Mouse (Mus musculus): Measurements from ENCODE around the gene Polrmt. TPM values are rescaled to one million over a fixed set of nuclear protein-coding genes. Genes with fewer than 3 reads are reported as not detected.
A peak's percentile ranks its signal among the peaks of the same experiment; 100 is the strongest.

Polrmt gene
- polyA plus RNA-seq, 1 experiment from 2014 or later, result 48.3 TPM

- WGBS, result under 1% methylated on average over 36 of the region's 36 CpGs
- no peaks in the 10 kb centered on the region for H3K27me3 ChIP-seq (replicated peaks)
- peak; percentile 86 for ATAC-seq (replicated peaks)
Measured at GRCm38 (mm10) chr10:79754856-79755516, 8.6 kb upstream of the Polrmt start, which contains the start of gene Fgf22. Gene Fgf22 (plus strand): TSS chr10:79755076.

GRCm38 (mm10) chr10:79748496-79748895 lies 2.1 kb upstream of the Polrmt start:
- H3K27me3 ChIP-seq (replicated peaks), result no peaks in the 10 kb centered on the region
- 75% methylated on average over 6 of the region's 6 CpGs for WGBS
- H3K36me3 ChIP-seq (replicated peaks), result no peaks in the 10 kb centered on the region; the same call in 1 of the 2 replicates
- no peak for ATAC-seq (replicated peaks)
- no peaks in the 10 kb centered on the region for H3K9me3 ChIP-seq
- no peak overlapping the region for H3K4me3 ChIP-seq
- no peak overlapping the region for H3K4me2 ChIP-seq
- no peak overlapping the region for H3K9ac ChIP-seq
- H3K27ac ChIP-seq, result no peak overlapping the region
- H3K4me1 ChIP-seq, result peaks cover 17% of the 10 kb centered on the region

More at GRCm38 (mm10) chr10:79754856-79755516, 8.6 kb upstream of the Polrmt start, which contains the start of gene Fgf22:
- H3K9me3 ChIP-seq, result no peaks in the 10 kb centered on the region
- H3K36me3 ChIP-seq (replicated peaks), result peaks cover 33% of the 10 kb centered on the region
- H3K4me1 ChIP-seq, result peaks cover 8% of the 10 kb centered on the region
- H3K4me3 ChIP-seq, result peak within 1 kb of the TSS; percentile 45
- peak within 1 kb of the TSS; percentile 43 for H3K9ac ChIP-seq
- peak within 1 kb of the TSS; percentile 85 for H3K4me2 ChIP-seq
- no peak within 1 kb of the TSS for H3K27ac ChIP-seq

GRCm38 (mm10) chr10:79746774-79747151 lies 382 bp upstream of the Polrmt start:
- H3K27ac ChIP-seq, result 0 out of 2 replicates have a peak overlapping the region, but pooled peaks have one; percentile 45
- peak; percentile 70 for ATAC-seq (replicated peaks)
- H3K4me3 ChIP-seq, result 0 out of 2 replicates have a peak overlapping the region, but pooled peaks have one; percentile 9
- no peaks in the 10 kb centered on the region for H3K9me3 ChIP-seq
- H3K4me1 ChIP-seq, result peaks cover 17% of the 10 kb centered on the region
- H3K27me3 ChIP-seq (replicated peaks), result no peaks in the 10 kb centered on the region
- 21% methylated on average over 6 of the region's 6 CpGs for WGBS
- peaks cover 14% of the 10 kb centered on the region for H3K36me3 ChIP-seq (replicated peaks)
- H3K4me2 ChIP-seq, result peak overlapping the region; percentile 83
- 0 out of 2 replicates have a peak overlapping the region, but pooled peaks have one; percentile 9 for H3K9ac ChIP-seq

- ATAC-seq (replicated peaks), result no peak
Measured at GRCm38 (mm10) chr10:79745411-79745810, 970 bp downstream of the Polrmt start.

GRCm38 (mm10) chr10:79743650-79744365 lies 2.6 kb downstream of the Polrmt start:
- H3K4me1 ChIP-seq, result peaks cover 17% of the 10 kb centered on the region
- H3K4me3 ChIP-seq, result no peak overlapping the region
- peaks cover 43% of the 10 kb centered on the region for H3K36me3 ChIP-seq (replicated peaks)
- H3K4me2 ChIP-seq, result no peak overlapping the region
- no peaks in the 10 kb centered on the region for H3K27me3 ChIP-seq (replicated peaks)
- peaks cover 12% of the 10 kb centered on the region for H3K9me3 ChIP-seq
- H3K27ac ChIP-seq, result no peak overlapping the region
- WGBS, result 94% methylated on average over 15 of the region's 15 CpGs
- no peak for ATAC-seq (replicated peaks)
- H3K9ac ChIP-seq, result no peak overlapping the region

More at GRCm38 (mm10) chr10:79745411-79745810, 970 bp downstream of the Polrmt start:
- 0 out of 2 replicates have a peak overlapping the region, but pooled peaks have one; percentile 64 for H3K9ac ChIP-seq
- peak overlapping the region; percentile 67 for H3K4me3 ChIP-seq
- H3K4me2 ChIP-seq, result peak overlapping the region; percentile 83
- H3K27me3 ChIP-seq (replicated peaks), result no peaks in the 10 kb centered on the region
- WGBS, result 94% methylated on average over 3 of the region's 3 CpGs
- H3K27ac ChIP-seq, result no peak overlapping the region
- H3K4me1 ChIP-seq, result peaks cover 17% of the 10 kb centered on the region
- peaks cover 27% of the 10 kb centered on the region for H3K36me3 ChIP-seq (replicated peaks)
- no peaks in the 10 kb centered on the region for H3K9me3 ChIP-seq

GRCm38 (mm10) chr10:79743161-79743560 lies 3.2 kb downstream of the Polrmt start:
- 88% methylated on average over 11 of the region's 11 CpGs for WGBS
- Histone ChIP-seq H3K4me1 (peaks cover 17% of the 10 kb centered on the region), H3K9me3 (peaks cover 17% of the 10 kb centered on the region), H3K36me3 (replicated peaks) (peaks cover 50% of the 10 kb centered on the region), H3K27me3 (replicated peaks) (no peaks in the 10 kb centered on the region), H3K9ac (no peak overlapping the region), H3K4me3 (no peak overlapping the region), H3K27ac (no peak overlapping the region), H3K4me2 (no peak overlapping the region)
- no peak for ATAC-seq (replicated peaks)

- no peak for ATAC-seq (replicated peaks)
- H3K36me3 ChIP-seq (replicated peaks), result peaks cover 73% of the 10 kb centered on the region
- H3K27ac ChIP-seq, result no peak overlapping the region
- peaks cover 23% of the 10 kb centered on the region for H3K9me3 ChIP-seq
- H3K4me2 ChIP-seq, result no peak overlapping the region
- peaks cover under 1% of the 10 kb centered on the region; the same call in 1 of the 2 replicates for H3K27me3 ChIP-seq (replicated peaks)
- WGBS, result 60% methylated on average over 11 of the region's 11 CpGs
- H3K4me3 ChIP-seq, result no peak overlapping the region
- no peak overlapping the region for H3K9ac ChIP-seq
- peaks cover 8% of the 10 kb centered on the region for H3K4me1 ChIP-seq
Measured at GRCm38 (mm10) chr10:79740863-79741262, 5.5 kb downstream of the Polrmt start.

- peaks cover 23% of the 10 kb centered on the region for H3K9me3 ChIP-seq
- no peak for ATAC-seq (replicated peaks)
- H3K36me3 ChIP-seq (replicated peaks), result peaks cover 88% of the 10 kb centered on the region
- no peak overlapping the region for H3K4me2 ChIP-seq
- peaks cover 6% of the 10 kb centered on the region; the same call in 1 of the 2 replicates for H3K27me3 ChIP-seq (replicated peaks)
- H3K4me3 ChIP-seq, result no peak overlapping the region
- no peaks in the 10 kb centered on the region for H3K4me1 ChIP-seq
- 96% methylated on average over 28 of the region's 28 CpGs for WGBS
- H3K27ac ChIP-seq, result no peak overlapping the region
- no peak overlapping the region for H3K9ac ChIP-seq
Measured at GRCm38 (mm10) chr10:79739234-79739633, 7.1 kb downstream of the Polrmt start.

GRCm38 (mm10) chr10:79738259-79738658 lies 8.1 kb downstream of the Polrmt start:
- 85% methylated on average over 10 of the region's 10 CpGs for WGBS
- ATAC-seq (replicated peaks), result no peak
- Histone ChIP-seq H3K4me2 (no peak overlapping the region), H3K4me1 (no peaks in the 10 kb centered on the region), H3K9me3 (peaks cover 23% of the 10 kb centered on the region), H3K9ac (no peak overlapping the region), H3K27me3 (replicated peaks) (peaks cover 6% of the 10 kb centered on the region; the same call in 1 of the 2 replicates), H3K36me3 (replicated peaks) (peaks cover 94% of the 10 kb centered on the region), H3K4me3 (no peak overlapping the region), H3K27ac (no peak overlapping the region)

- Histone ChIP-seq H3K9me3 (peaks cover 23% of the 10 kb centered on the region), H3K4me1 (no peaks in the 10 kb centered on the region), H3K27me3 (replicated peaks) (peaks cover 6% of the 10 kb centered on the region; the same call in 1 of the 2 replicates), H3K9ac (no peak overlapping the region), H3K4me3 (no peak overlapping the region), H3K36me3 (replicated peaks) (peaks cover 83% of the 10 kb centered on the region), H3K27ac (no peak overlapping the region), H3K4me2 (no peak overlapping the region)
- no peak for ATAC-seq (replicated peaks)
- WGBS, result 89% methylated on average over 14 of the region's 14 CpGs
Measured at GRCm38 (mm10) chr10:79736706-79737105, 9.7 kb downstream of the Polrmt start.

GRCm38 (mm10) chr10:79735361-79735760 lies 11.0 kb downstream of the Polrmt start:
- H3K27ac ChIP-seq, result no peak overlapping the region
- no peak for ATAC-seq (replicated peaks)
- H3K36me3 ChIP-seq (replicated peaks), result peaks cover 70% of the 10 kb centered on the region
- no peak overlapping the region for H3K4me2 ChIP-seq
- WGBS, result 22% methylated on average over 45 of the region's 52 CpGs
- peaks cover 6% of the 10 kb centered on the region; the same call in 1 of the 2 replicates for H3K27me3 ChIP-seq (replicated peaks)
- no peaks in the 10 kb centered on the region for H3K4me1 ChIP-seq
- no peak overlapping the region for H3K9ac ChIP-seq
- no peak overlapping the region for H3K4me3 ChIP-seq
- peaks cover 23% of the 10 kb centered on the region for H3K9me3 ChIP-seq

- ATAC-seq (replicated peaks), result no peak
- WGBS, result 96% methylated on average over 15 of the region's 15 CpGs
Measured at GRCm38 (mm10) chr10:79733847-79734246, 12.5 kb downstream of the Polrmt start.

More at GRCm38 (mm10) chr10:79733847-79734246, 12.5 kb downstream of the Polrmt start:
- no peak overlapping the region for H3K4me2 ChIP-seq
- H3K27me3 ChIP-seq (replicated peaks), result peaks cover 6% of the 10 kb centered on the region; the same call in 1 of the 2 replicates
- H3K4me3 ChIP-seq, result no peak overlapping the region
- no peak overlapping the region for H3K27ac ChIP-seq
- H3K4me1 ChIP-seq, result no peaks in the 10 kb centered on the region
- H3K36me3 ChIP-seq (replicated peaks), result peaks cover 55% of the 10 kb centered on the region
- H3K9ac ChIP-seq, result no peak overlapping the region
- peaks cover 11% of the 10 kb centered on the region for H3K9me3 ChIP-seq

Measured in midbrain, embryonic 15.5 days (tissue).